Mouse (Mus musculus) retina, postnatal 1 day (tissue): ENCODE results near the gene Slc18b1.
A peak's percentile ranks its signal among the peaks of the same experiment; 100 is the strongest.
"Not testable (repeated sequence)": the region's sequence is repeated elsewhere in the genome, so short reads cannot be mapped to it uniquely, and the experiment has no call there.

ENCODE experiments used
- DNase-seq: peaks from one replicate; pipeline ENCODE4 v3.0.0-alpha.2; 2012

Gene Slc18b1

DNA sequence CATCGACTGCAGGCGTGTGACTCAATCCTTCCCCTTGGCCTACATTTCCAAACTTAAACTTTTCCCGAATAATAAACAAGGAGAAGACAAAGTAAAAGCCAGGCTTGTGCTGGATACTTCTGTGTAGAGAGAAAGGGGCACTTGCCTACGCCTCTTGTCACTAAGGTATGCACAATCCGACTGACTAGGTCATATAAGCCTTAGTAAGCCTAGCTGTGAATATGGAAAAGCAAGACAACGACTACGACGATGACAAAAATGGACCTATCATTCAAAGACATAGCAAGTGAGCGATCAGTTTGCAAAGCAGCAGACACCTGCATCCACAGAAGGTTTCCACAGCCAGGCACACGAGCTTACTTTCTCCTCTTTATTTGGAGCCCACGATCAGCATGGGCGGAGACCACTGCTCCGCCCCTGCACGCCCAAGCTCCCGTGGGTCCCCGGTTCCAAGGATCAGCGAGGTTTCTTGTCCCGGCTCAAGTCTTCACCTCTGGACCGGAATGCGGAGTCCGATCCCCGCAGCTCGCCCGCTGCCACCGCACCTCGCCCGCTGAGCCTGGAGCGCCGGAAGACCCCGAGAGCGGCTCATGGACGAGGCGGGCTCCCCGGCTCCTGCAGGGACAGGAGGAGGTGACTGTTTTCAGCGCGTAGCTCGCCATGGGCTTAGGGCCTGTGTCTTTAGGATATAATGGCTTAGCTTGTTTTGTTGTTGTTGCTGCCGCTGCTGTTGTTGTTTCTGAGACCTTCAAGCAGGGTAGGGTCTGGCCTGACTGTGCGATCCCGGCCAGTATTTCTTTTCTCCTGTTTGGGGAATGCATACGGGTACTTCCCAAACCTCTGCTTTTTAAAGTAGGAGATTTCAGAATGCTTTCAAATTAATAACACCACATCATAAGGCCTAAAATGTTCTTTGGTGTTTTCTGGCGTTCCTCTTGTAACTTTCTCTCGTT is at the start of gene Slc18b1:
Slc18b1 (plus strand) TSS at position 436 of the 953 bp plus-strand sequence.
- peak; percentile 68 for DNase-seq

- DNase-seq, result no peak
These were observed 42.6 kb upstream of the Slc18b1 start for GRCm38 (mm10) chr10:23754166-23754565.

DNA sequence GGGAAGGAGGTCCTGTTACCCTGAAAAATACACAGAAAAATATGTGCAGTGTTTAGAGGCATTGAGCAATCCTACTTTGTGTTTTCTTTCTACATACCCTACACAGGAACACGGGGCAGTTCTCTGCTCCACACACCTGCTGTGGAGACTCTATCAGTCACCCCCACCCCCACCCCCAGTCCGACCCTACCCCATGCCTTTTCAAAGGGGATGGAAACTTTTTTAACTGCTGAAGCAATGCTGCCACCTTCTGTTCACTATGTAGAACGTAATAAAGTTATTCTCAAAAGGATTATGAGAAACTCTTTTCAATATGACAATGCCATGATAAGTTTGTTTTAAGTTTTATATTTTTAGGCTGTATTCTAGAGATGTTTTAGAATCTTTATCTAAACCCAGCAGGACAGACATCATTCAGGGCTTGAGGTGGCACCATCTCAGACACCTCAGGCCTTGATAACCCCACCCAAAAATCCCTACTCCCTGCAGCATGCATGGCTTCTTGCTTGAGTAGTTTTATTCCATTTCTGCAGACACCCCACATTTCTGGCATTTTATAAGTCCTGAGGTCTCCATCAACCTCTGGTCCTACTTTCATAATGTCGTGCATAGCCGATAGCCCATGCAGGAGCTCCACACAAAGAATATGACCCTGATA is 19.4 kb upstream of the Slc18b1 start:
- DNase-seq, result peak; percentile 56

DNA sequence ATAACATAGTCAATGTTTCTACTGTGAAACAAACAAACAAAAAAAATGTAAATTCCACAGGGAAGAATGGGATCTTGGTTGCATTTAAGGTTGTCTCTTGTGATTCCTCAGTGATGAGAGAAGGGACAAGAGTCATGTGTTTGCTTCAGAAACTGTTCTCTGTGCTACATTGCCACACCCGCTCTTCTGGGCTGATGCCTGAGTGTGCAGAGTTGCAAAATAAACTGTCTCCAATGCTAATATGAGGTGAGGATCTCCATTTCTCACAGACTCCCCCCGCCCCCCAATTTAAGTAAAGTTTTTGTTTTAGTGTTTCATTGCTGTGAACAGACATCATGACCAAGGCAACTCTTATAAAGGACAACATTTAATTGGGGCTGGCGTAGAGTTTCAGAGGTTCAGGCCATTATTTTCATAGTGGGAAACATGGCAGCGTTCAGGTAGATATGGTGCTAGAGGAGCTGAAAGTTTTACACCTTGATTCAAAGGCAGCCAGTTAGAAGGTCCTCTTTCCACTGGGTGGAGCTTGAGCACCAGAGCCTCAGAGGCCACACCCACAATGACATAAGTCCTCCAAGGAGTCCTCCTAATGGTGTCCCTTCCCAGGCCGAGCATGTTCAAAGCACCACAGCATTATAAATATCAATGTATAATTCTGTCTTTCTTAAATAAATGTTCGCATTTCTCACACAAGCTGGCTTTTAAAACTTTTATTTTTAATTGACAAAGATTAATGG is 16.1 kb upstream of the Slc18b1 start:
- DNase-seq, result no peak

GRCm38 (mm10) chr10:23781760-23782735 is 14.7 kb upstream of the Slc18b1 start:
- no peak for DNase-seq

GRCm38 (mm10) chr10:23782855-23783492 is 13.8 kb upstream of the Slc18b1 start:
- DNase-seq, result no peak

DNA sequence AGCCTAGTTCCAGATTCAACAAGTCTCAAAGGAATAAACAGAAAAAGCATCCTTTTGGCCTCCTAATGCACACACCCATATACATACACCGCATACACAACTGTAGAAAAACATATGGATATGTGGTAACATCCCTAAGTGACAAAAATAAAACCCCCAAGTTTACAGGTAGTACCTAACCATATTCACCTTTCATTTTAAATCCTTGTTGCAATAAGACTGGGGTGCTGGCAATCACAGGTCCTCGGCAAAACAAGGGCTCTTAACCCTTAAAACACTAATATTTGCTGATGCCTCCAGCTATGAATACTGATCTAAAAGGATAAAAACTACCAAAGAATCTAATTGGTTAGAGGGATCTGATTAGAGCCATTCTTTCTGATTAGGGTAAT is 13.3 kb upstream of the Slc18b1 start:
- no peak for DNase-seq

DNA sequence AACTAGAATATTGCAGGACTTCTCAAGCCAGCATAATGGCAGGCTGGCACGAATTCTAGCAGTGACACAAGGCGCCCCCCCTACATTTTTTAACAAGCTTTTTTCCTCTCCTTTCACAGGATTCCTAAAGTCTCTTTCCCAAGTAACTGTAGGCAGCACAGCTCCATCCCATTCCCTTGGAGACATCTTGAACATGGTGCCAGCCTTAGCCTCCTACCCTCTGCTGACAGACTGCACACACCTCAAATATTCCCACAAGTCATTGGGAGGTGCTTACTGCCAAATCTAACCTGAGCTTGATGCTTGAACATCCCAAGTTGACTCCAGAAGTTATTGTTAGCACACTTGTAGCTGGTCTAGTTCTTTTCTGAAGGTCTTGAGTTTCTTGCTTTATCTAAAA is 12.7 kb upstream of the Slc18b1 start:
- DNase-seq, result no peak

DNA sequence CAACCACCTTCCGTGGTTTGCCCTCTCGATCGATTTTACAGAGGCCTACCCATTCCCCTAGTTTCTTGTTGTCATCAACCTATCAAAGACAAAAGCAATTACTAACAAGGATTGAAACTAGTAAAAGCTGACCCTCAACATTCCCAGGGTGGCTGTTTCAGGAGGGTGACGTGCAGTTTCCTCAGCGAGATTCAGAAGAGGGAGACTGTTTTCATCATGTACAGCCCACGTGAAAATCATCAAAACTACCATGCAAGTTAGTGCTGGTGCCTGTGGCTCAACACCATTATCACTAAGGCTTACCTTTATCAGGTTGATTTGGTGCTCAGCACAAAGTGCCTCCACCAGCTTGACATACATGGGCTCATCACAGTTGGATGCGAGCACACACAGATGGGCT is 11.2 kb upstream of the Slc18b1 start:
- DNase-seq, result not testable (repeated sequence)

DNA sequence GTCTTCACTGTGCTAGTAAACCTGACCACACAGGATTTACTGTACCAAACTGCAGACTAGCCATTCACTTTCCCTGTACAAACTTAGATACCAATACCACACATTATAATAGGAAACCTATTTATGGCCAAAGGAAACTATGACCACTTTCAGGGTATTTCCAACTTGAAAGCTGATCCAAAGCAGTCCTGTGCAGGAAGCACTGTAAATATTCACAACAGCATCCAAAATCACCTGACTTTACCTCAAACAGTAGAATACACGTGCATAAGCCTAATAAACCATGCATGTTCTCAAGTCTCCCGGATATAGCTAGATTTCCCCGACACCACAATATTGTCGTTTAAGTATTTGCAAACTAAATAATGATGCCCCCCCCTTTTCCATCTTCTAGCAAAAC is 10.7 kb upstream of the Slc18b1 start:
- no peak for DNase-seq

DNA sequence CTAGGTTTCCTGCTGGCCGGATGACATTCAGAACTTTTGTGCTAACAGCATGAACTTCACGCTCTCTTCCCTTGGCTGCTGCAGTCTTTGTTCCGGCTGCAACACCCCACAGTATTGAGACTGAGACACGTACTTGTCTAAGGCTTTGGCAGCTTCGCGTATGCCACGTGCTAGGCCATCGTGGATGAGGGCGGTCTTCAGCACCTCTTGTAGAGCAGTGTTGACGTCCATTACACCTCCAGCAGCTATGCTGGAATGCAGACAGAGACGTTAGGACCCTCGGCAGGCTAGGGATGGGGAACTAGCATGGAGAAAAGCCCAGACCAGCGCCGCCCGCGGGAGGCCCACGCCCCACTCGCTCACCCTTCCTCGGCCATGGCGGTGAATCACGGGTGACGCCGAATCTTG is 10.2 kb upstream of the Slc18b1 start:
- not testable (repeated sequence) for DNase-seq

GRCm38 (mm10) chr10:23787062-23787821 is 9.5 kb upstream of the Slc18b1 start, which contains the start of gene Rps12:
Gene Rps12 (minus strand): TSS chr10:23787275.
- peak; percentile 99 for DNase-seq

DNA sequence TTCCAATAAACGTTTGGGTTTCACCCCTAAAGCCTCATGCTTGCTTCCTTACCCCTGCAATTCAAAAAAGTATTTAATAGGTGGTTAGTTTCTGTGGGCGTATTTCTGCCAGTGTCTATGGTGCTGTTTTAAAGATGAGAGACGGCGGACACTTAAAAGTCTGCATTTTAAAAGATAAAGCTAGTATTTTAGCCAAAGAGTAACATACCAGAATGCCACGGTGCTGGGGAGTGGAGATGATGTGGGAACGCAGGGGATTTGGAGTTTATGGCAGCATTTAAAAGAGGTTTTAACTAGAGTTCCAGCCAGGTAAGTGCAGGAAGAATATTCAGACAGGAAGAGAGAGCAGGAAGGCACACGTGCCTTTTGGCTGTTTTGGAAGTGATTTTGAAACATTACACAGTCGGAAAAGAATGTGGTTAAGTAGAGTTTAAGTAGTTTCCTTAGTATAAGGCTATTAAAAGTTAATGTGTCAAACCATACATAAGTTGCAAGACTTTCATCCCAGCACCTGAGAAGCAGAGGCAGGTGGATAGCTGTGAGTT is 8.7 kb upstream of the Slc18b1 start:
- no peak for DNase-seq

GRCm38 (mm10) chr10:23795871-23796520 is 790 bp upstream of the Slc18b1 start:
- DNase-seq, result no peak

- no peak for DNase-seq
These were observed 820 bp downstream of the Slc18b1 start for GRCm38 (mm10) chr10:23797606-23798005.

- no peak for DNase-seq
These were observed 1.4 kb downstream of the Slc18b1 start for GRCm38 (mm10) chr10:23798142-23798541.

DNA sequence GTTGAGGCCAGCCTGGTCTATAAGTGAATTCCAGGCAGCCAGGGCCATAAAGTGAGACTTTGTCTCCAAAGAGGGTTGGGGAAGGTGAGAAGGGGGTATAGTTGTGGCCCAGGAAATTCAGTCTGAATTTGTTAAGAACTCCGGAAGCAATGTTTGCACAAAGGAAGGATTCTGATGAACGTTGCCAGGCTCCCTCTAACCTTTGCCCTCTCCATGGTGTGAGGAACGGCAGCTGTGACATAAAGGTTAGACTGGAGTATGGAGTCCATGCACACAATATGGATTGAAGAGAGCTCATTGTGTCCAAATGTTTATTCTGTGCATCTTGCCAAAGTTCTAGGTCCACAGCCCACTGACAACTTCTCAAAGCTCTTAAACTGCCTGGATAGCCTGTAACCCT is 3.1 kb downstream of the Slc18b1 start:
- no peak for DNase-seq

- DNase-seq, result no peak
These were observed 6.1 kb downstream of the Slc18b1 start for GRCm38 (mm10) chr10:23802911-23803310.

DNA sequence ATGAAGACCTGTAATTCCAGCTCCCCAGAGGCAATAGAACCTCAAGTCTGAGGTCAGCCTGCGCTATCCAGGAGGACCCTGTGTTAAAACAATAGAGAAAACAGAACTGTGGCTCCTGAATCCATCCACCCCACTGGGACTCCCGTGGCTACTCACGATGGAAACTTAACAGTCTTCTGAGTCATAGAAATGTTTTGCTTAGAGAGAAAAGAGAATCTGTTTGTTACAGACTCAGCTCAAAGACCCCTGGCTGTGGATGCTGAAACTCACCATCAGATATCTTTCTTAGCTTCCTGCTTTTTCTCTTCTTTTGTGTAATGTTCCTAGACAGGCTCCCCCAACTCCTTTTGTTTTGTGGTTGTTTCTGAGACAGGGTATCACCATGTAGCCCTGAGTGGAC is 7.9 kb downstream of the Slc18b1 start:
- no peak for DNase-seq

DNA sequence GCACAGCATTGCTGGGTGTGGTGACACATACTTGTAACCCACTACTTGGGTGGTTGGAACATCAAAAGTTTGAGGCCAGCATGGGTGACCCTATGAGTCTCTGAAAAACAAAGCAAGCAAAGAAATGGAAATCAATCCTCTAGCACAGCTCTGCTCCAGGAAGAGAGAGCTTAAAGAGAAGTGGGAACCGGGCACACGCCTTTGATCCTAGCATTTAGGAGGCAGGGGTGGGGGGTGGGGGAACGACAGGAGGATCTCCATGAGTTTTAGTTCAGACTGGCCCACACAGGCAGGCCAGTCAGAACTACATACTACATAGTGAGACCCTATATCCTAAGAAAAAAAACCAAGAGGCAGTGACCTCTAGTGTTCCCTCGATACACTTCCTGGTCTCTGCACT is 9.4 kb downstream of the Slc18b1 start:
- DNase-seq, result no peak
